Mouse (Mus musculus) embryonic facial prominence, embryonic 12.5 days (tissue): ENCODE data around the gene Col4a4. TPM values are rescaled to one million over a fixed set of nuclear protein-coding genes. Genes with fewer than 3 reads are reported as not detected.

ENCODE experiments used
- ATAC-seq: fragments of 200-750 bp; cut with Nextera tagmentation; 2 replicates; pipeline ENCODE4 v1.8.0; 2017; ENCODE audit not compliant: insufficient number of reproducible peaks, insufficient read depth, low FRiP score, low TSS enrichment
- H3K27ac ChIP-seq: fragments of 300-500 bp; sonication (generic); 2 replicates; pipeline ENCODE4 v1.5.1; 2016; ENCODE audit warnings: mild to moderate bottlenecking
- H3K27me3 ChIP-seq: fragments of 300-500 bp; sonication (generic); 2 replicates; pipeline ENCODE4 v1.6.1; 2016; ENCODE audit warnings: mild to moderate bottlenecking, moderate library complexity
- H3K36me3 ChIP-seq: fragments of 300-500 bp; sonication (generic); 2 replicates; pipeline ENCODE4 v1.6.1; 2016; ENCODE audit warnings: mild to moderate bottlenecking
- H3K4me1 ChIP-seq: fragments of 300-500 bp; sonication (generic); 2 replicates; pipeline ENCODE4 v1.6.1; 2016
- H3K4me2 ChIP-seq: fragments of 300-500 bp; sonication (generic); replicated peaks from 2 replicates; pipeline ENCODE4 v1.6.1; 2016; ENCODE audit warnings: mild to moderate bottlenecking, moderate library complexity
- H3K4me3 ChIP-seq: fragments of 300-500 bp; sonication (generic); 2 replicates; pipeline ENCODE4 v1.5.1; 2016; ENCODE audit warnings: mild to moderate bottlenecking
- H3K9ac ChIP-seq: fragments of 300-500 bp; sonication (generic); 2 replicates; pipeline ENCODE4 v1.6.1; 2016; ENCODE audit warnings: mild to moderate bottlenecking, moderate library complexity
- H3K9me3 ChIP-seq: fragments of 300-500 bp; sonication (generic); 2 replicates; pipeline ENCODE4 v1.6.1; 2016; ENCODE audit warnings: mild to moderate bottlenecking, moderate library complexity
- WGBS: fragments of 180-500 bp; shearing (Covaris S2); methylation state at CpG from one replicate; pipeline ENCODE4 v1.1.7; 2016; 5-methylcytosine and 5-hydroxymethylcytosine counted together
- polyA plus RNA-seq: library from polyadenylated mRNA; unstranded; fragments of >200 nt; fragmentation: Nextera tagmentation; extraction: Ambion mirVana; gene quantifications from 2 replicates; pipeline ENCODE4 v1.2.1, GENCODE M21; 2016

Col4a4 gene
- polyA plus RNA-seq: 0.14 and 0.19 TPM in 2 replicates

DNA sequence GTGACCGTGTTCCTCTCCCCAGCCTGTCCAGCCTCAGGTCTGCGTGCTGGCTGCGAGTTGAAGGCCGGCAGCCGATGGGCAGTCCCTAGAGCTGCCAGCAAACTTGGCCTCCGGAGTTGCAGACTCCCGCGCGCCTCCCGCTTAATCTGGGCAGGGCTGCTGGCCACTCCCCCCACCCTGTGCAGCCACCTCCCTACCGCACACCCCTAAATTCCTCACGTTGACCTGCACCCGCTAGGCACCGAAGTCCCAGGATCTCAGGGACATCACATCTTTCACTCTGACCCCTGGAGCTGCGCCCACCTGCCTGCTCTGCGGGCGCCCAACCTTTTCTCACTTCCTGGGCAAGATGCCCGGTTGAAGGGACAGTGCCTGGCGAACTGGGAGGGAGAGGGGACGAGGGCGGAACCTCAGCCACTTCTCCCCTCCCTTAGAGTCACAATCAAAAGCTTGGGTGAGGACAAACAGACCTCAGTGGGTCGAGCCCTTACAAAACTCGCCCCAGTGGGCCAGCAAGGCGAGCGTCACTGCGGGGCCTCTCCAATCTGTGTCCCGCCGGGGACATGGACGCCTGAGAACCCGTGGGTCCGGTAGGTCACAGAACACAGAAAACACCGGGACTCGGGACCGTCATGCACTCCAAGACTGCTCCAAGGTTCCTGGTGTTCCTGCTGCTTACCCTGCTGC, at the start of gene Col4a4, which contains the start of gene Col4a3:
Gene Col4a4 (minus strand): TSS at position 137 of the 687 bp plus-strand sequence.
Gene Col4a3 (plus strand): TSS at position 209 of the 687 bp plus-strand sequence.
- Histone ChIP-seq H3K27me3 (peaks cover 26% of the 10 kb centered on the region), H3K27ac (no peak within 1 kb of the TSS), H3K36me3 (no peaks in the 10 kb centered on the region), H3K4me3 (peak within 1 kb of the TSS; percentile 31), H3K9me3 (no peaks in the 10 kb centered on the region), H3K4me1 (0 out of 2 replicates have a peak, but pooled peaks cover 10% of the 10 kb centered on the region), H3K9ac (0 out of 2 replicates have a peak within 1 kb of the TSS, but pooled peaks have one; percentile 29), H3K4me2 (peak within 1 kb of the TSS; percentile 57)
- peak; percentile 35; the same call in 1 of the 2 replicates for ATAC-seq
- WGBS: 6% methylated on average over 34 of the region's 34 CpGs

- Histone ChIP-seq H3K9me3 (no peaks in the 10 kb centered on the region), H3K4me1 (no peaks in the 10 kb centered on the region), H3K27me3 (no peaks in the 10 kb centered on the region), H3K4me3 (no peak overlapping the region), H3K27ac (no peak overlapping the region), H3K36me3 (no peaks in the 10 kb centered on the region), H3K4me2 (no peak overlapping the region), H3K9ac (no peak overlapping the region)
- 75% methylated on average over 4 of the region's 4 CpGs for WGBS
- ATAC-seq: no peak
Measured at GRCm38 (mm10) chr1:82636321-82636720, 49.7 kb upstream of the Col4a4 start.

DNA sequence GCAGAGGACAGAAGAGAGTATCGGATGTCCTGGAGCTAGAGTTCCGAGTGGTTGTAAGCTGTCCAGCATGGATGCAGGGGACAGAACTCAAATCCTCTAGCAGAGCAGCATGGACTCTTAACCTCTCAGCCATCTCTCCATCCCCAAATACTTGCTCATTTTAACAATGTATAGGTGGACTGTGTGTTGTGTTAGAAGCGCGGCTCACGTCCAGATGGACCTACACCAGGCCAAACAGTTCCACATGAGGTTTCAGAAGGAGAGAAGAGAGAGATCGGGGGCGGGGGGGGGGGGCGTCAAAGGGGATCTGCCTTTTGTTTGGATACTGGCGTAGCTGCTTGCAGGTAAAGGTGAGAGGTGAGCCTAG, 48.6 kb upstream of the Col4a4 start:
- WGBS: 81% methylated on average over 9 of the region's 9 CpGs
- H3K27me3 ChIP-seq: no peaks in the 10 kb centered on the region
- no peak for ATAC-seq

DNA sequence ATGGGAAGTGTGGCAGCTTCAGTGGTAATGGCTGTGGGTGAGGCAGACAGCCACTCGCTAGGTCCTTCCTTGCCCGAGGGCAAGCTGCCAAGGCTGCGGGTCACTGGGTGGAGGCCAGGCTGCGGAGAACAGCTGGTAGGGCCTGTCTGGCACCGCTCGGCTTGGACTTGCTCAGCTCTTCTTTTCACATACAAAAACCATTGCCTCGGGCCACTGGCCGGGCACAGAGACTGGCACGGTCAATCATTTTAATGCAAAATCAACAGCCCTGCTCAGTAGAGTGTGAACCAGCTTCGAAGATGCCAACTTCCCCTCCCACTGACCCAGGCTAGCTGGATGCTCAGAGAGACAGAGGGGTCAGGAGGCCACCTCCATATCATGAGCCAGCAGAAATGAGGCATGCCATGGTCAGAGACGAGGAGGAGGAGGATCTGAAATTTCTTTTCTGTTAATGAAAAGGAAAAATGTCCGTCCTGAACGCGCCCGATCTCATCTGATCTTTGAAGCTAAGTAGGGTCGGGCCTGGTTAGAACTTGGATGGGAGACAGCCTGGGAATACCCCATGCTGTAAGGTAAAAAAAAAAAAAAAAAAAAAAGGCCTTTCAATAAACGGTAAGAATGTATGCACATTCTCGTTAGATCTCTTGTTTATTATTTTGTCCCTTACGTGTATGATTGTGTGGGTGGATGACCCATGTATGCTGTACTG, 48.0 kb upstream of the Col4a4 start:
- 0 out of 2 replicates have a peak, but pooled peaks have one; percentile 22 for ATAC-seq
- no peak overlapping the region for H3K27ac ChIP-seq
- no peaks in the 10 kb centered on the region for H3K27me3 ChIP-seq
- no peak overlapping the region for H3K9ac ChIP-seq
- no peaks in the 10 kb centered on the region for H3K36me3 ChIP-seq
- no peaks in the 10 kb centered on the region for H3K9me3 ChIP-seq
- 79% methylated on average over 19 of the region's 19 CpGs for WGBS
- no peak overlapping the region for H3K4me2 ChIP-seq
- H3K4me3 ChIP-seq: no peak overlapping the region
- no peaks in the 10 kb centered on the region for H3K4me1 ChIP-seq

More for the DNA sequence above, 48.6 kb upstream of the Col4a4 start:
- Histone ChIP-seq H3K9ac (no peak overlapping the region), H3K27ac (no peak overlapping the region), H3K4me3 (no peak overlapping the region), H3K9me3 (no peaks in the 10 kb centered on the region), H3K36me3 (no peaks in the 10 kb centered on the region), H3K4me1 (no peaks in the 10 kb centered on the region), H3K4me2 (no peak overlapping the region)

- Histone ChIP-seq H3K4me2 (no peak overlapping the region), H3K9me3 (no peaks in the 10 kb centered on the region), H3K27me3 (no peaks in the 10 kb centered on the region), H3K36me3 (no peaks in the 10 kb centered on the region), H3K9ac (no peak overlapping the region), H3K27ac (no peak overlapping the region), H3K4me1 (no peaks in the 10 kb centered on the region), H3K4me3 (no peak overlapping the region)
- 73% methylated on average over 6 of the region's 6 CpGs for WGBS
- ATAC-seq: no peak
Measured at GRCm38 (mm10) chr1:82631169-82631792, 44.6 kb upstream of the Col4a4 start.

- 90% methylated on average over 5 of the region's 5 CpGs for WGBS
- Histone ChIP-seq H3K4me2 (no peak overlapping the region), H3K9ac (no peak overlapping the region), H3K4me1 (no peaks in the 10 kb centered on the region), H3K4me3 (no peak overlapping the region), H3K36me3 (no peaks in the 10 kb centered on the region), H3K27ac (no peak overlapping the region), H3K27me3 (no peaks in the 10 kb centered on the region), H3K9me3 (no peaks in the 10 kb centered on the region)
- ATAC-seq: no peak
Measured at GRCm38 (mm10) chr1:82629495-82629894, 42.8 kb upstream of the Col4a4 start.

DNA sequence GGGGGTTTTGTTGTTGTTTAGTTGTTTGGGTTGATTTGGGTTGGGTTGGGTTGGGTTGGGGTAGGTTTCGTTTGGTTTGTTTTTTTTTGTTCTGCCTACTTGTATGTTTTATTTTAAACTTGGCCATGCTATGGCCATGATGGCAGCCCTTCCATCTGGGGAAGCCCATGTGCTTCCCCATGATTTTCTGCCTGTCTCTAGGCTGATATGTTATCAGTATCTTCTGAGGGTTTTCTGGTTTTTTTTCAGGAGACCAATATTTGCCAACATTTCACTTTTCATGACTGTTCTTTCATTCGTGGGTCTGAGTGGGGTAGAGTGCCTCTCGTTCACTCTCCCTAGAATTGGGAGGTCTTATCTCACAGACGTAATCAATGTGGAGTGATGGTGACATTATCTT, 41.0 kb upstream of the Col4a4 start:
- Histone ChIP-seq H3K9ac (no peak overlapping the region), H3K4me1 (no peaks in the 10 kb centered on the region), H3K27ac (no peak overlapping the region), H3K36me3 (no peaks in the 10 kb centered on the region), H3K27me3 (no peaks in the 10 kb centered on the region), H3K9me3 (no peaks in the 10 kb centered on the region), H3K4me2 (no peak overlapping the region), H3K4me3 (no peak overlapping the region)
- WGBS: 80% methylated on average over 4 of the region's 4 CpGs
- no peak for ATAC-seq

DNA sequence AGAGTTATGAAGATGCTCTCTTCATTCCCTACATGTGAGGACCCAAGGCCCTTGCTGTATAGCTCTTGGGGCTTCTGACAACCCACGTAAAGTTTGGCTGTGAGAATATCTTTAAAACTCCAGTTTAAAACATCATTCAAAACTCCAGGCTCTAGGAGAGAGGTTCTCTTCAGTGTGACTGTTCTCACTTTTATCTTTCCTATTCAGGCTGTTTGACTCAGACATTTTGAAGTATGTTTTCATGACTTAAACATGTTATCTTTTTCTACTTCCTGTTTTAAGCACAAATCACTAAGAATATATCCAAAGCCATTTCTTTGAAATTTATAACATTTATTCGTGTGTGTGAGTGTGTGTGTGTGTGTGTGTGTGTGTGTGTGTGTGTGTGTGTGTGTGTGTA, 38.8 kb upstream of the Col4a4 start:
- WGBS: 77% methylated on average over 2 of the region's 2 CpGs
- no peaks in the 10 kb centered on the region for H3K9me3 ChIP-seq
- H3K27me3 ChIP-seq: no peaks in the 10 kb centered on the region
- H3K4me3 ChIP-seq: no peak overlapping the region
- ATAC-seq: no peak
- H3K4me2 ChIP-seq: no peak overlapping the region
- H3K36me3 ChIP-seq: no peaks in the 10 kb centered on the region
- no peak overlapping the region for H3K9ac ChIP-seq
- no peaks in the 10 kb centered on the region for H3K4me1 ChIP-seq
- H3K27ac ChIP-seq: no peak overlapping the region

- Histone ChIP-seq H3K27me3 (no peaks in the 10 kb centered on the region), H3K4me2 (no peak overlapping the region), H3K4me3 (no peak overlapping the region), H3K27ac (no peak overlapping the region), H3K9me3 (no peaks in the 10 kb centered on the region), H3K9ac (no peak overlapping the region), H3K36me3 (no peaks in the 10 kb centered on the region), H3K4me1 (no peaks in the 10 kb centered on the region)
- ATAC-seq: no peak
- WGBS: 78% methylated on average over 6 of the region's 6 CpGs
Measured at GRCm38 (mm10) chr1:82624934-82625333, 38.3 kb upstream of the Col4a4 start.

GRCm38 (mm10) chr1:82619981-82620380, 33.3 kb upstream of the Col4a4 start:
- Histone ChIP-seq H3K4me1 (no peaks in the 10 kb centered on the region), H3K9ac (no peak overlapping the region), H3K4me2 (no peak overlapping the region), H3K27ac (no peak overlapping the region), H3K4me3 (no peak overlapping the region), H3K27me3 (no peaks in the 10 kb centered on the region), H3K36me3 (no peaks in the 10 kb centered on the region), H3K9me3 (no peaks in the 10 kb centered on the region)
- 74% methylated on average over 5 of the region's 5 CpGs for WGBS
- no peak for ATAC-seq

GRCm38 (mm10) chr1:82618592-82618991, 31.9 kb upstream of the Col4a4 start:
- Histone ChIP-seq H3K9me3 (no peaks in the 10 kb centered on the region), H3K4me2 (no peak overlapping the region), H3K4me1 (no peaks in the 10 kb centered on the region), H3K9ac (no peak overlapping the region), H3K27ac (no peak overlapping the region), H3K4me3 (no peak overlapping the region), H3K36me3 (no peaks in the 10 kb centered on the region), H3K27me3 (no peaks in the 10 kb centered on the region)
- no peak for ATAC-seq
- WGBS: 82% methylated on average over 5 of the region's 5 CpGs

DNA sequence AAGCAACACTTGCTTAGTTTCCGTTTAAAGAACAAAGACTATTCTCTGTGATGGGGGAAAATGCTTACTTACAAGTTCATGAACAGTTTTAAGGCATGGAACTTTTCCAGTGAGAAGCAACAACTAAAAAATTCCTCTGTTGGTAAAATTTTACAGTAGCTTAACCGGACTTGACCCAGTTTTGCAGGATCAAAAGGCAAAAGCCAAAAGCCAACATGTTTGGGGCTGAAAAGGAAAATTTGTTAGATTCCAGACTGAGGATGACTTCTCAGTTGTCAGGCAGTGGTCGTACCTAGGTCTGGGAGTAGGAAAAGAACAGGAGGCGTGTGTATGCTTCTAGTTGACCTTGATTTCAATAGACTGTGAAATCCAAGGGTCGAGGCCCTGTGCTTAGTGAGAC, 31.4 kb upstream of the Col4a4 start:
- no peak overlapping the region for H3K27ac ChIP-seq
- no peaks in the 10 kb centered on the region for H3K36me3 ChIP-seq
- no peak for ATAC-seq
- no peak overlapping the region for H3K9ac ChIP-seq
- H3K4me3 ChIP-seq: no peak overlapping the region
- H3K4me1 ChIP-seq: no peaks in the 10 kb centered on the region
- WGBS: 68% methylated on average over 5 of the region's 5 CpGs
- H3K4me2 ChIP-seq: no peak overlapping the region
- no peaks in the 10 kb centered on the region for H3K27me3 ChIP-seq
- no peaks in the 10 kb centered on the region for H3K9me3 ChIP-seq
